Mouse (Mus musculus): ENCODE results near the gene Gm28919.
"Not testable (repeated sequence)": the region's sequence is repeated elsewhere in the genome, so short reads cannot be mapped to it uniquely, and the experiment has no call there.

Gm28919 gene

GRCm38 (mm10) chrY:6583246-6583645 is at the start of gene Gm28919:
TSS of gene Gm28919 (plus strand) at chrY:6583546.
- not testable (repeated sequence) for DNase-seq (ENCODE audit: low spot score)
